ENCODE assay signal across 27 mouse cellular contexts in the genomic region with DNA sequence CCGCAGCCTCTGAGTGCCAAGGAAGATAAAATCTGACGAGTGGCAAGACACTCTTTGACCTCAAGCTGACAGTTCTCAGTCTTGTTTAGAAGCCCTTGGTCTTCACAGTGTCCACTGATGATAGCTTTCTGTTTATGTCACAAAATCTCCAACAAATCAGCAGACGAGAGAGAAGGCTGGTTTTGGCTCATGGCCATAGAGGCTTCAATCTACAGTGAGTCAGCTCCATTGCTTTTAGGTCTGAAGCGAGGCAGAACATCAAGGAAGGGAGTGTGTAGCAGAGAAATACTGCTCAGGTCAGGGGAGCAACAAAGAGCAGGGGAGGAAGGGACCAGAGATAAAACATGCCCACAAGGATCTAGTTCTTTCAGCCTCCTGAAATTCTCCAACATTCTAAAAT. TPM values are rescaled to one million over a fixed set of nuclear protein-coding genes. Genes with fewer than 3 reads are reported as not detected.
DNase-seq lines count a peak whose midpoint lies in the region; ATAC-seq and TF ChIP-seq lines count a peak whose summit lies in the region.
"Had no signal": no experiment of that assay in that cellular context is flagged by ENCODE, and none has a peak within 500 bp of the region (broad histone marks: within the 10 kb centered on the region; RNA-seq: fewer than 3 reads in every experiment).

No protein-coding gene starts in this region.

- peak; percentile 21; the same call in 1 of the 2 replicates for ATAC-seq in megakaryocyte progenitor cell, adult 5-6 weeks (replicated peaks; ENCODE audit: poor library complexity)
- ATAC-seq: forebrain, embryonic 15.5 days; hindbrain, embryonic 16.5 days; midbrain, embryonic 13.5 days; Patski had no signal

- no peak for TF ChIP-seq CTCF in lung, adult 2 months (IDR thresholded peaks at IDR 0.05; ENCODE audit: insufficient read depth, low read length)
- no peak for TF ChIP-seq CTCF in kidney, adult 2 months (conservative IDR thresholded peaks at IDR 0.05; ENCODE audit: insufficient read depth, insufficient read length, low read depth, low read length)

- H3K27me3 ChIP-seq in kidney, adult 2 months (replicated peaks; ENCODE audit: control insufficient read depth, insufficient read depth, low read length): no peaks in the 10 kb centered on the region
- H3K27me3 ChIP-seq: forebrain, embryonic 15.5 days; heart, embryonic 15.5 days; limb, embryonic 13.5 days; megakaryocyte, embryonic 14.5 days; midbrain, embryonic 13.5 days; Patski had no signal

- H3K4me3 ChIP-seq in lung, adult 2 months (replicated peaks; ENCODE audit: extremely low read depth, low read depth, low read length): no peak overlapping the region
- H3K4me3 ChIP-seq in kidney, adult 2 months (ENCODE audit: insufficient read depth, low read depth, low read length): no peak overlapping the region
- H3K4me3 ChIP-seq: embryonic facial prominence, embryonic 12.5 days; forebrain, embryonic 15.5 days; heart, embryonic 15.5 days; layer of hippocampus, adult 2 months; left cerebral cortex, adult 2 months; limb, embryonic 13.5 days; megakaryocyte, embryonic 14.5 days; midbrain, embryonic 13.5 days had no signal

- TF ChIP-seq POLR2A in lung, adult 2 months (IDR thresholded peaks at IDR 0.05; ENCODE audit: borderline replicate concordance, extremely low read depth, low read depth, low read length): no peak
- TF ChIP-seq POLR2A in kidney, adult 2 months (IDR thresholded peaks at IDR 0.05; ENCODE audit: low read depth, low read length): no peak

- 37% methylated on average over 4 of the region's 4 CpGs for WGBS in lung, adult 2 months
- 39% methylated on average over 4 of the region's 4 CpGs for WGBS in kidney, adult 2 months

- peak; percentile 23 for DNase-seq in adrenal gland, postnatal 14 days
- no peak for DNase-seq in adrenal gland, adult 18-20 months (ENCODE audit: low spot score in 2 of 2)
- peak; percentile 42 for DNase-seq in lung, postnatal 10 days
- no peak for DNase-seq in lung, adult 2 months
- peak; percentile 45 for DNase-seq in NIH3T3 (ENCODE audit: low read depth)
- DNase-seq in frontal cortex, postnatal 25 days (ENCODE audit: low spot score in 2 of 2): no peak
- DNase-seq in kidney, adult 2 months: no peak
- DNase-seq: cerebellum, adult 9-10 months; cerebellum, postnatal 36 days; embryo, embryonic 11 days; gastrocnemius, postnatal 10 days; kidney, adult 18-20 months; kidney, postnatal 36 days; thymus, adult 2 months; thymus, postnatal 4 days had no signal

- no peak overlapping the region for H3K27ac ChIP-seq in kidney, adult 2 months (ENCODE audit: insufficient read depth, low read depth, low read length)
- H3K27ac ChIP-seq: embryonic facial prominence, embryonic 12.5 days; forebrain, embryonic 15.5 days; heart, embryonic 15.5 days; layer of hippocampus, adult 2 months; left cerebral cortex, adult 2 months; limb, embryonic 13.5 days; midbrain, embryonic 13.5 days had no signal

- H3K36me3 ChIP-seq in kidney, adult 2 months (ENCODE audit: control insufficient read depth, insufficient read depth, low read length): no peaks in the 10 kb centered on the region
- H3K36me3 ChIP-seq: embryonic facial prominence, embryonic 12.5 days; forebrain, embryonic 15.5 days; G1E; heart, embryonic 15.5 days; limb, embryonic 13.5 days; midbrain, embryonic 13.5 days had no signal

- H3K4me1 ChIP-seq in lung, adult 2 months (ENCODE audit: control insufficient read depth, insufficient read depth, low read length): no peaks in the 10 kb centered on the region
- no peaks in the 10 kb centered on the region for H3K4me1 ChIP-seq in kidney, adult 2 months (ENCODE audit: control insufficient read depth, insufficient read depth, low read length)
- H3K4me1 ChIP-seq: embryonic facial prominence, embryonic 12.5 days; heart, embryonic 15.5 days; limb, embryonic 13.5 days had no signal

RNA-seq across cellular contexts. Expression of gene Emp1, which starts 45.0 kb away (rescaled TPM):
- 56.4 and 62.6 TPM in 2 replicates for total RNA-seq in adrenal gland, postnatal 14 days (2021)
- 10 to 100 TPM; 21.7 to 53.4 TPM for total RNA-seq in adrenal gland, adult 18-20 months (2021)
- polyA plus RNA-seq in lung, adult 2 months (2012; rRNA removed): 105 and 215 TPM in 2 replicates
- total RNA-seq in megakaryocyte progenitor cell, adult 5-6 weeks (2015): 0.64 and 0.74 TPM in 2 replicates
- total RNA-seq in megakaryocyte progenitor cell, adult 5-6 weeks (2017): 0.75 and 1.1 TPM in 2 replicates
- polyA plus RNA-seq in kidney, adult 2 months (2012; rRNA removed): 56.0 and 66.3 TPM in 2 replicates
- polyA plus RNA-seq: G1E had no signal

Comparison
In these comparisons a context has a peak if more than half of its experiments do, and no peak if none do; other contexts are left out.
1. DNase-seq: peak in adrenal gland, postnatal 14 days (single experiment), lung, postnatal 10 days (single experiment) and NIH3T3 (single experiment); none in adrenal gland, adult 18-20 months (0 of 2), lung, adult 2 months (single experiment), frontal cortex, postnatal 25 days (0 of 2) and kidney, adult 2 months (single experiment).
2. RNA of gene Emp1, which starts 45.0 kb away (total RNA-seq): 56.4 to 62.6 TPM in adrenal gland, postnatal 14 days and 21.7 to 53.4 TPM in adrenal gland, adult 18-20 months; 0.64 to 1.1 TPM in megakaryocyte progenitor cell, adult 5-6 weeks; every median in the first group is over 10 times any median in the second.